Mouse (Mus musculus) left cerebral cortex, adult 8-10 months (tissue): ENCODE data around the gene Birc5. TPM values are rescaled to one million over a fixed set of nuclear protein-coding genes. Genes with fewer than 3 reads are reported as not detected.

ENCODE experiments used
- DNase-seq, 2 experiments: peaks; one replicate each; pipeline ENCODE4 v3.0.0; 2022; ENCODE audit warnings: low spot score in 2 of 2
- total RNA-seq, 4 experiments: library from RNA; stranded (reverse); gene quantifications; 2 replicates each; pipeline ENCODE4 v1.2.4; 2022

The Birc5 gene
- total RNA-seq, 4 experiments from 2014 or later, result 0.14 to 1.3 (median 0.72) TPM

- no peak for DNase-seq
Observed at GRCm38 (mm10) chr11:117881787-117882186, 32.7 kb downstream of the Birc5 start.

GRCm38 (mm10) chr11:117882208-117882607, 33.2 kb downstream of the Birc5 start:
- DNase-seq, result no peak

GRCm38 (mm10) chr11:117886000-117886399, 36.9 kb downstream of the Birc5 start:
- no peak for DNase-seq

DNA sequence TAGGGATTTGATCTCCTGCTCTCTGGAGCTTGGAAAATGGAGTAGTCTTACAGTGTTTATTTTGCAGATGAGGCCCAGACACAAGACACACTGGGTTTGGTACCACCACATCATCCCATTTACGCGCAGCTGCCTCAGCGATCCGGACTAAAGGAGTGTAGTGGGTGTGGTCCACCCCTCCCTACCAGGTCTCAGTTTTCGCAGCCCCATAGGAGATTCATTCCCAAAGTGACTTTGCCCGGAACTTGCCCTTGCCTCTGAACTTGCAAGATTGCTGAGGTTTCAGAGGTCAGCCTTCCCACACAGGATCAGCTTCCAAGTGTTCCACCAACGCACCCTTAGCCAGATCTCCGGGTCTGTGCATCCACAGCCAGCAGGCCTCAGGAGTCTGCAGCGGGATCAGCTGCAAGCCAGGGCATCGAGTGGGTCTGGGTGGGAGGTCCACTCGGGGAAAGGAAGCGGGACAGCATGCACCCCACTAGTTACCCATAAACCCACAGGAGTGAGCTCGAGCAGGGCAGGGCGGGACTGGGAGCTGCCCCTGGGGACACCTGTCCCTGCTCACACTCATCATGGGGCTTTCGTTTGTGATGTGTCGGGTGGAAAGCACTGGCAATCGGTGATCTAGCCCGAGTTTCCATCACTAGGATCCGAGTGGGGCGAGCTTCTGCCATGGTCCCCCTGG, 39.3 kb downstream of the Birc5 start:
- DNase-seq, result no peak

DNA sequence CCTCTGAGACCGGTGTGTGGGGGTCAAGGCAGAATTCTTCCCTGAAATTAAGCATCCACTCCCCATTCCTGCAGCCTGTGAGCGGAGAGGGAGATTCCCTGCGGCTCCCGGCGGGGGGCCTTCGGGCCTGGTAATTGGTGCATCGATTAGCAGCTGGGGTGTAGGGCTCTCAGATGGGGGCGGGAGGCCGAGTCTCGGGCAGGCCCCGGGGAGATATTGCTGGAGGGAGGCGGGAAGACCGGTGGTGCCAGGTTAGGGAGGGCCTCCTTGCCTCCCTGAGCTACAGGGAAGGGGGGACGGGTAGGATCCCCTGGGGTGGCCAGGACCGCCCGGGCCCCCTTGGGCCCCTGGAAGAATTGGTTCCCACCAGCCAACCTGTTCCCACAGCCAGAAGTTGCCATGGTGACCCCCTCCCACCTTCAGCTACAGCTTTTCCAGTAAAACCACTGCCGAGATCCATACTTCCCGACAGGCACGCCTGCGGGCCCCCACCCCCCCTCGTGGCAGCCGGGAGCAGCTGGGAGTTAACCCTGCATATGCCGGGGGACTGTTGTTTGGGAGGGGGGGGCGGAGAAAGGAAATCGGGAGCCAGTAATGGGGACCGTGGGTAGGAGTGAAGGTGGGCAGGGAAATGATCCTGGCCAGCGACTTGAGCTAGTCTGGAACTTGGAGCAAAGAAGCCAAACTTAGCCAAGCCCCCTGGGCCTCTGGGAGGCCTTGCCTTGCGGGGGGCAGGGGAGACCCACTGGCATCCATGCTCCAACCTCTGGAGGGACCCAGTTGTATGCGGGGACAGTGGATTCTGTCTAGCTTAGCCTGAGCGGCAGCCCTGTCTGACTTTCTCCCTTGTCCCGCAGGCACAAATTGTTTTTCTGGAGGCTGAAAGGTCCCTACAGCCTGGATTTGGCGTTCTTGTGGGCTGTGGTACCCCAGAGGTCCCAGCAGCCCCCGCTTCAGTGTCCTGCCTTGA, 40.1 kb downstream of the Birc5 start:
- peak in 1 of 2 experiments; percentile 50 for DNase-seq

- DNase-seq, result no peak
Observed at GRCm38 (mm10) chr11:117889887-117890340, 40.9 kb downstream of the Birc5 start.

- no peak for DNase-seq
Observed at GRCm38 (mm10) chr11:117890519-117891282, 41.6 kb downstream of the Birc5 start.

DNA sequence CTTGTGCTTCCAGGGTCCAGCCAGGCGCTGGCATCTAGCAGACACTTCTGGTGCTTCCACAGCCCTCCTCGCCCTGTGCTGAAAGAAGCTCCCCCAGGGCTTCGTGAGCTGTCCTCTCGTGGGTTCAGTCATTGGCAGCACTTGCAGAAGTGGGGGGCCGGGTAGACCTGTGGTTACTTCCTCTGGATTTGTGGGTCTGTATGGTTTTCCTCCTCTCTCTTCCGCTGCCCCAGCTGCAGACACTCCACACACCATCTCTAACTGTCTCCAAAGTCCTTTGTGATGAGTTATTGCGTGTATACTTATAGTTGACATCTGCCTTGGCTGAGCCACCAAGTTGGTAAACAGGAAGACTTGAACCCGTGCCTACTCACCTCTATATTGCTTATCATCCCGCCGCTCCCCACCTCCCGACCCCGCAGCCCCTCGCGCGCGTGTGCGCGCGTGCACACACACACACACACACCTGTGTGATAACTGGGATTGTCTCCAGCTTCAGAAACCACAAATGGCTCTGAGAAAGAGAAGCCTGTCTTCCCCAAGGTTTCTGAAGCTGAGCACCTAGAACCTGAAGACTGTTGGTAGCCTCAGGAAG, 42.6 kb downstream of the Birc5 start:
- DNase-seq, result no peak

- no peak for DNase-seq
Observed at GRCm38 (mm10) chr11:117892199-117892598, 43.1 kb downstream of the Birc5 start.

GRCm38 (mm10) chr11:117894676-117895075, 45.6 kb downstream of the Birc5 start:
- no peak for DNase-seq

GRCm38 (mm10) chr11:117896533-117896932, 47.5 kb downstream of the Birc5 start:
- DNase-seq, result no peak

DNA sequence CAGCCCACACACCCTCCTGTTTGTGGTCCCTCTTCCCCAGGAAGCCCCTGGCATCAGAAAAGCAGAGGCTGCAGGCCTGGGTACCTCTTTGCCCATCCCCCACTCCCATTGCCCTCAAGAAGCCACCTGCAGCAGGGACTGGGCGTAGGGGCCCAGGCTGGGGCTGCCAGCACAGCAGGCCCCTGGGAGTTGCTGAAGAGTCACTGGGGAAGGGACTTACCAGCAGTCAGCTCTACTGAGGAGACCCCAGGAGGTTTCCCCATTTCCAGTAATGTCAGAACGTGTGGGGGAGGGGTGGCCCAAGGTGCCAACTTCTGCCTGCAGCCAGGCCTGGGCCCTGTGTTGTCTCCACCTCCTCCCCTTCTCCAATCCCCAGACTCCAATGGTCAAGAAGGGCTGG, 53.2 kb downstream of the Birc5 start:
- no peak for DNase-seq

DNA sequence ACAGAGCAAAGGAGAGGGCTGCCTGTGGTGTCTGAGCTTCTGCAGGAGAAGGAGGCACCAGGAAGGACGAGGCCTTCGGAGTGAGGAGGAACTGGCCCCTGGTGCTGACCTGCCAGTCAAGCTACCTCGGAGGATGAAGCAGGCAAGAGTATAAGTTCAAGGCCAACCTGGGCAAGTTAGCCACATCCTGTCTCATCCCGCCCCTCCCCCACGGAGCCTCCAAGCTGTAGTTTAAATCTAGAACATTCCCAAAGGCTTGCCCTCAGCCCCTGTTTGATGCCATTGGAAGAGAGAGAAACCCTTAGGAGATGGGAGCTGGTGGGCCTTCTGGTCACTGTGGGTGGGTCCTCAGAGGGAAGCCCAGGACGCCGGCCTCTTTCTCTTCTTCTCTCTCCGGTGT, 55.4 kb downstream of the Birc5 start:
- DNase-seq, result no peak

Other genes with a start within 250 kb of the Birc5 start
- gene Tnrc6c, start 195.0 kb upstream of the Birc5 start, total RNA-seq, result 10 to 100 TPM; 54.0 to 61.3 (median 57.8) TPM
- 1 to 10 TPM in 2 of 4 experiments, under 1 TPM in 2; 0.50 to 1.3 (median 0.83) TPM for gene Tmc8, start 67.2 kb upstream of the Birc5 start, total RNA-seq
- gene Tmc6, start 67.1 kb upstream of the Birc5 start, total RNA-seq, result 10 to 100 TPM; 10.2 to 12.3 (median 11.4) TPM
- under 1 TPM in 1 of 4 experiments, not detected in 3; 0.34 TPM for gene 6030468B19Rik, start 51.6 kb upstream of the Birc5 start, total RNA-seq
- gene Gm20708, start 39.6 kb upstream of the Birc5 start, total RNA-seq, result 1 to 10 TPM in 3 of 4 experiments, under 1 TPM in 1; 0.91 to 3.0 (median 1.8) TPM
- 10 to 100 TPM; 12.2 to 23.8 (median 17.1) TPM for gene Syngr2, start 39.6 kb upstream of the Birc5 start, total RNA-seq
- gene Afmid, start 23.3 kb upstream of the Birc5 start, total RNA-seq, result 1 to 10 TPM; 4.2 to 9.0 (median 7.1) TPM
- 1 to 10 TPM in 3 of 4 experiments, under 1 TPM in 1; 0.52 to 1.7 (median 1.2) TPM for gene Tk1, start 23.2 kb upstream of the Birc5 start, total RNA-seq
- gene Tmem235, start 11.5 kb downstream of the Birc5 start, total RNA-seq, result under 1 TPM in 2 of 4 experiments, not detected in 2; 0.21 to 0.37 TPM
- 1 to 10 TPM; 3.6 to 9.2 (median 5.8) TPM for gene Tha1, start 24.2 kb downstream of the Birc5 start, total RNA-seq
- 1 to 10 TPM; 3.1 to 7.5 (median 3.6) TPM for gene Socs3, start 120.8 kb downstream of the Birc5 start, total RNA-seq
- 10 to 100 TPM; 77.9 to 92.4 (median 82.4) TPM for gene Pgs1, start 137.0 kb downstream of the Birc5 start, total RNA-seq